Mouse (Mus musculus): Measurements from ENCODE around the gene Zc3h12b. TPM values are rescaled to one million over a fixed set of nuclear protein-coding genes. Genes with fewer than 3 reads are reported as not detected.
A peak's percentile ranks its signal among the peaks of the same experiment; 100 is the strongest.
"Not testable (repeated sequence)": the region's sequence is repeated elsewhere in the genome, so short reads cannot be mapped to it uniquely, and the experiment has no call there.

Zc3h12b gene
- polyA plus RNA-seq, 1 experiment from 2014 or later = 4.4 TPM

DNA sequence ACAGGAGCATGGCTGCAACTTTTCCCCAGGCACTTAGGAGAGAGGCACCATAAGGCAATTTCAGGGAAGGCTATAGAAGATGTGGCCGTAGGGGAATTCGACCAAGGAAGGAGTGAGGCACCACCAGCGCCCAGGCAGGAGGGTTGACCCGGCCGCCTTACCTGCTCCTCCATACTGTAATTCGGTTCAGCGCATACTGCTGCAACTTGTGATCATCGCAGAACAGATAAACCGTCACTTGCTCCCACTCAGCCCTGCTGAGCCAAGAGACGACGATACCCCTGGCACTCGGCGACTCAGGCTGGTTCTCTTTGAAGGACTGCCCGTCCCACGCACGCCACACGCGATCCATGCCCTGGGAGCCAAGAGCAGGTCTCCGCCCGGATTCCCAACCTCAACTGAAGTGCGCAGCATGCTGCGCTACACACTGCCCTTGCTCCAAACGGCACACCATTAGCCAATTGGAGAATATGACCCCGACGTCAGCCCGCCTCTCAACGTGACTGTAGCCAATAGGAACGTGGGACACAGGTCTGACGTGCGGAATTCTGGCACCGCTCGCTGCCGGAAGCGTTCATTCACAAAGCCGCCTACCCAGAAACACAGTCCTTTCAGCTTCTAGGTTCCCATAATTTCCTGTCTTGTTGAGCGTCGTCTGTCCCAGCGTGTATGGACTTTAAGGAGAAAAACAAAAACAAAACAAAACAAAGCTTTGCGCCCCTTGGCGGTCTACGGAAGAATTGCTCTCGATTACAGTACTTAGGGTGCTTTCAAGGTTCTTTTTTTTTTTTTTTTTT lies 245.2 kb downstream of the Zc3h12b start, which contains the start of gene Las1l:
Gene Las1l, minus strand, starts transcription at position 466 of the 797 bp plus-strand sequence.
- peaks cover 6% of the 10 kb centered on the region for H3K4me1 ChIP-seq
- peak within 1 kb of the TSS; percentile 51 for H3K4me3 ChIP-seq
- no peak within 1 kb of the TSS for H3K27ac ChIP-seq
- peak within 1 kb of the TSS; percentile 54 for H3K9ac ChIP-seq
- peak within 1 kb of the TSS; percentile 55 for H3K4me2 ChIP-seq (replicated peaks)
- H3K36me3 ChIP-seq = 0 out of 2 replicates have a peak, but pooled peaks cover 8% of the 10 kb centered on the region
- ATAC-seq (ENCODE audit: low FRiP score) = peak; percentile 100
- WGBS = 17% methylated on average over 42 of the region's 42 CpGs
- H3K9me3 ChIP-seq (replicated peaks) = no peaks in the 10 kb centered on the region
- H3K27me3 ChIP-seq = no peaks in the 10 kb centered on the region

DNA sequence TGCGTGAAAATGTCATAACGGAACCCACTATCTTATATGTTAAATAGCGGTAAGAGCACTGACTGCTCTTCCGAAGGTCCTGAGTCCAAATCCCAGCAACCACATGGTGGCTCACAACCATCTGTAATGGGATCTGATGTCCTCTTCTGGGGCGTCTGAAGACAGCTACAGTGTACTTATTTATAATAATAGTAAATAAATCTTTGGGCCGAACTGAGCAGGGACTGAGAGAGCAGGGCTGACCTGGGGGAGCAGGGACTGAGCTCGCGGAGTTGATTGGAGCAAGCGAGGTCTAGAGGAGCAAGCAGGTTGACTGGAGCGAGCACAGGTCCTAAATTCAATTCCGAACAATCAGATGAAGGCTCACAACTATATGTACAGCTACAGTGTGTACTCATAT lies 246.0 kb downstream of the Zc3h12b start:
- H3K4me1 ChIP-seq; H3K36me3 ChIP-seq; H3K27me3 ChIP-seq; H3K9ac ChIP-seq; H3K9me3 ChIP-seq (replicated peaks); H3K27ac ChIP-seq: not testable (repeated sequence)
- 44% methylated on average over 11 of the region's 11 CpGs for WGBS
- peak; percentile 27 for ATAC-seq (ENCODE audit: low FRiP score)
- H3K4me2 ChIP-seq (replicated peaks) = peak overlapping the region; percentile 45
- H3K4me3 ChIP-seq = peak overlapping the region; percentile 51

DNA sequence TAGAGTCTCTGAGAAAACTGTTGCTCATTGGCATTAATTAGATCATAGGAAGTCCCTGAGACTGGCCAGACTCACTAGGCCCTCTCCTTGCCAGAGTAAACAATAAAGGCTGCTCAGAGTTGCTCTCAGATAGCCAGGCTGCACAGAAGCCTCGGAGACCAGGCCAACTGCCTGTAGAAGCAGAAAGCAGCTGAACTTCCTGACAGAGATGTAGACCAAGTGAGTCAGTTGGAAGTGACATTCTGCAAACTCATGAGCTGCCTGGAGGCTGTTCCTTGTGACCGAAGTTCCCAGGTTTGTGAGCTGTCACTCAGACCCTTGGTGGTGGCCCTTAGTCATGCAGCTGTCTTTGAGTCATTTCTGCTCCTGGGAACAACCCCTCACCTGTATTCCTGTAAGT lies 251.9 kb downstream of the Zc3h12b start:
- Histone ChIP-seq H3K36me3 (no peaks in the 10 kb centered on the region), H3K4me2 (replicated peaks) (no peak overlapping the region), H3K4me3 (no peak overlapping the region), H3K27ac (no peak overlapping the region), H3K27me3 (no peaks in the 10 kb centered on the region), H3K9me3 (replicated peaks) (no peaks in the 10 kb centered on the region), H3K4me1 (no peaks in the 10 kb centered on the region), H3K9ac (no peak overlapping the region)
- ATAC-seq (ENCODE audit: low FRiP score) = no peak
- 73% methylated on average over 2 of the region's 2 CpGs for WGBS

DNA sequence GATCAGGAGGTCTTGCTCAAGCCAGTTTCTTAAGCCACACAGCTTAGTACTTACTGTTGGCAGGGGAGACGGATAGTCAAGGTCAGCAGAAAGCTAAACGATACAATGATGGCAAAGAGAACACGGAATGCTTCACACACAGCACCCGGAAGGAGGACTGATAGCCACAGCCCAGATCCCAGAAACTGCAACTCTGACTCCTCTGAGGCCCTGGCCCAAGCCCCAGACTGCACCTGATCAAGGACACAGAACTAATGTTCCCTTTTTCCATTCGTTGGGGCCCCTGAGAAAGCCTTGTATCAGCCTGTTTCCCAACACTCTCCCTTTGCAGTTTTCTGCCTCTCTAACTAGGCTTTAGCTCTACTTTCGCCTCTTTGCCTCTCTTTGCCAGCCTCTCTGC lies 253.6 kb downstream of the Zc3h12b start:
- 80% methylated on average over 6 of the region's 6 CpGs for WGBS
- H3K27ac ChIP-seq = no peak overlapping the region

DNA sequence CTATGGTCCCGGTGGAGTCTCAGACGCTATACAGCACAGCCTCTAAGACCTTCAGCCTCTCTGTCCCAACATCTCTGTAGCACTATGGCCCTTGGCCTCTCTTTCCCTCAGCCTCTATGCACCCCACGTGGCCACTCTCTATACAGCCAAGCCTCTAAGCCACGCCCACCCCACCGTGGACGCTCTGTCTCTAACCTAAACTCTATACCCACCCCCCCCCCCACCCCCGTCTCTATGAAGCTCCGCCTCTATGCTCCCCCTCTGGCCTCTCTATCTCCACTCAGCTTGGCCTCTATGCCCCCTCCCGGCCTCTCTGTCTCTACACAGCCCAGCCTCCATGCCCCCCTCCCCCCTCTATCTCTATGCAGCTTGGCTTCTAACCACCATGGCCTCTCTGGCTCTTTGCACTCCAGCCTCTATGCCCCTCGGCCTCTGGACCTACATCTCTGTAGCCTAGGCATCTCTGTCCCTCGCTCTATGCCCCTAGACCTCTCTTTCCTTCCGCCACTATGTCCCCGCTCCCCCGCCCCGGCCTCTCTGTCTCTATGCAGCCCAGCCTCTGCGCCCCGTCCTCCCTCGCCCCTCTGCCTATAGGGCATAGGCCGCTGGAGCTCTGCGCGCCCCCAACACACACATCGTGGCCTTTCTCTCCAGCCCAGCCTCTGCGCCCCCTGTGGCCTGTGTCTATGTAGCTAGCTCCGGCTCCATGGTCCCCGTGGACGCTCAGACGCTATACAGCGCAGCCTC lies 256.5 kb downstream of the Zc3h12b start:
- H3K4me1 ChIP-seq = no peaks in the 10 kb centered on the region
- ATAC-seq (ENCODE audit: low FRiP score) = peak; percentile 87

More for the DNA sequence above, 253.6 kb downstream of the Zc3h12b start:
- Histone ChIP-seq H3K4me2 (replicated peaks) (no peak overlapping the region), H3K36me3 (no peaks in the 10 kb centered on the region), H3K9me3 (replicated peaks) (no peaks in the 10 kb centered on the region), H3K4me1 (no peaks in the 10 kb centered on the region), H3K4me3 (no peak overlapping the region), H3K27me3 (no peaks in the 10 kb centered on the region), H3K9ac (no peak overlapping the region)
- ATAC-seq (ENCODE audit: low FRiP score) = no peak

DNA sequence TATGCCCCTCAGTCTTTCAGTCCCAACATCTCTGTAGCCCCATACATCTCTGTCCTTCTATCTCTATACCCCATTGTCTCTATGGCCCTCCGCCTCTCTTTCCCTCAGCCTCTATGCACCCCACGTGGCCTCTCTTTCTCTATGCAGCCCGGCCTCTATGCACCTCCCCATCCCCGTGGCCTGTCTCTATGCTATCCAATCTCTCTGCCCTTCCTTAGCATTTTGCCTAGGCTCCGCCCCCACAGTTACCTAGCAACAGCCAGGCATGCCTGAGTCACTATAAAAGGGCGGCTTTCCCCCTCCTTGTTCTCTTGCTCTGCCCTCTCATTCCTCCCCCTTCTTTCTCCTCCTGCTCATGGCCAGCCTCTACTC lies 257.1 kb downstream of the Zc3h12b start:
- no peaks in the 10 kb centered on the region for H3K4me1 ChIP-seq
- no peaks in the 10 kb centered on the region for H3K9me3 ChIP-seq (replicated peaks)
- peak overlapping the region; percentile 55 for H3K4me2 ChIP-seq (replicated peaks)
- peak overlapping the region; percentile 93 for H3K27ac ChIP-seq
- peak; percentile 94 for ATAC-seq (ENCODE audit: low FRiP score)
- peak overlapping the region; percentile 39 for H3K4me3 ChIP-seq
- WGBS = 22% methylated on average over 6 of the region's 6 CpGs
- peak overlapping the region; percentile 59; the same call in 1 of the 2 replicates for H3K9ac ChIP-seq
- no peaks in the 10 kb centered on the region for H3K36me3 ChIP-seq
- H3K27me3 ChIP-seq = no peaks in the 10 kb centered on the region

More for the DNA sequence above, 256.5 kb downstream of the Zc3h12b start:
- H3K4me3 ChIP-seq = peak overlapping the region; percentile 39
- no peaks in the 10 kb centered on the region for H3K27me3 ChIP-seq
- H3K9ac ChIP-seq = peak overlapping the region; percentile 59; the same call in 1 of the 2 replicates
- H3K27ac ChIP-seq = peak overlapping the region; percentile 93
- peak overlapping the region; percentile 55 for H3K4me2 ChIP-seq (replicated peaks)
- H3K36me3 ChIP-seq = no peaks in the 10 kb centered on the region
- WGBS = 26% methylated on average over 25 of the region's 28 CpGs
- H3K9me3 ChIP-seq (replicated peaks) = no peaks in the 10 kb centered on the region

DNA sequence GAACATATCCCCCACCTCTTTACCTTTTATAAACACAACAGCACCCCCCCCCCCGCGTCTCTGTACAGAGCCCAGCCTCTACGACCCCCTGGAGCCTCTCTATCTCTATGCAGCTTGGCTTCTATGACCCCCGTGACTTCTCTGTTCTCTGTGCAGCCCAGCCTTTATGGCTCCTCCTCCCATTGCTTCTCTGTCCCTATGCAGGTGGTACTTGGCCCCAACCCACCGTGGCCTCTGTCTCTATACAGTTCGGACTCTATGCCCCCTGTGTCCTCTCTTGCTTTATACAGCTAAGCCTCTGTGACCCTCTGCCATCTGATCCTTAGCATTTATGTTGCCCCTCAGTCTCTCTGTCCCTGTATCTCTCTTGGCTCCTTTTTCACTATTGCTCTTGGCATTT lies 257.6 kb downstream of the Zc3h12b start:
- Histone ChIP-seq H3K4me3 (no peak overlapping the region), H3K27me3 (no peaks in the 10 kb centered on the region), H3K36me3 (no peaks in the 10 kb centered on the region), H3K9me3 (replicated peaks) (no peaks in the 10 kb centered on the region), H3K9ac (no peak overlapping the region), H3K4me1 (no peaks in the 10 kb centered on the region), H3K4me2 (replicated peaks) (peak overlapping the region; percentile 55), H3K27ac (peak overlapping the region; percentile 62)
- ATAC-seq (ENCODE audit: low FRiP score) = peak; percentile 4
- WGBS = 38% methylated on average over 5 of the region's 6 CpGs

DNA sequence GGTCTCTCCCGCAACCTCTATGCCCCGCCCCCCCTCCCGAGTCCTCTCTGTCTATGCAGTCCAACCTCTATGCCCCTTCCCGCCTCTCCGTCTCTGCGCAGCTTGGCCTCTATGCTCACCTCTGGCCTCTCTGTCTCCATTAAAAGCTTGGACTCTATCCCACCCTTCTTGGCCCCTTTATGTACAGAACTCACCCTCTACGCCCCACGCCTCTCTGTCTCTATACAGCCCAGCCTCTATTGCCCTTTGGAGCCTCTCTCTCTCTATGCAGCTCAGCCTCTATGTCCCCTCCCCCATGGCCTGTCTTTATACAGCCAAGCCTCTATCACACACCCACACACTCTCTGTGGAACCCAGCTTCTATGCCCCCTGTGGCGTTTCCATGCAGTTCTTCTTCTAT lies 258.5 kb downstream of the Zc3h12b start:
- Histone ChIP-seq H3K36me3 (no peaks in the 10 kb centered on the region), H3K9me3 (replicated peaks) (no peaks in the 10 kb centered on the region), H3K9ac (no peak overlapping the region), H3K27me3 (no peaks in the 10 kb centered on the region), H3K27ac (no peak overlapping the region), H3K4me2 (replicated peaks) (no peak overlapping the region), H3K4me1 (no peaks in the 10 kb centered on the region), H3K4me3 (no peak overlapping the region)
- 74% methylated on average over 9 of the region's 9 CpGs for WGBS
- no peak for ATAC-seq (ENCODE audit: low FRiP score)

Other genes starting within 250 kb of the Zc3h12b start
- gene Asb12, start 153.7 kb upstream of the Zc3h12b start, polyA plus RNA-seq (2016; fragmentation: Nextera tagmentation; extraction: Ambion mirVana) = 0.17 TPM in 1 of 2 replicates, not detected in the other
- not detected in 2 replicates for gene Pfn5, start 153.6 kb upstream of the Zc3h12b start, polyA plus RNA-seq (2016; fragmentation: Nextera tagmentation; extraction: Ambion mirVana)
- 53.0 and 56.7 TPM in 2 replicates for gene Zc4h2, start 53.2 kb upstream of the Zc3h12b start, polyA plus RNA-seq (2016; fragmentation: Nextera tagmentation; extraction: Ambion mirVana)
- gene Las1l, start 245.3 kb downstream of the Zc3h12b start, polyA plus RNA-seq (2016; fragmentation: Nextera tagmentation; extraction: Ambion mirVana) = 73.5 and 74.2 TPM in 2 replicates